Mouse (Mus musculus): Measurements from ENCODE around the gene Ugt1a7c.
"Not testable (repeated sequence)": the region's sequence is repeated elsewhere in the genome, so short reads cannot be mapped to it uniquely, and the experiment has no call there.

GRCm38 (mm10) chr1:88129091-88129490 lies 34.2 kb downstream of the Ugt1a7c start:
- not testable (repeated sequence) for TF ChIP-seq POLR2A (IDR thresholded peaks at IDR 0.05; ENCODE audit: borderline replicate concordance, low read depth, low read length); CTCF (IDR thresholded peaks at IDR 0.05; ENCODE audit: low read depth, low read length)

Measured in bone marrow macrophage, adult 2 months (primary cell).